Mouse (Mus musculus): ENCODE data around the gene Abcb8.

Gene Abcb8

DNA sequence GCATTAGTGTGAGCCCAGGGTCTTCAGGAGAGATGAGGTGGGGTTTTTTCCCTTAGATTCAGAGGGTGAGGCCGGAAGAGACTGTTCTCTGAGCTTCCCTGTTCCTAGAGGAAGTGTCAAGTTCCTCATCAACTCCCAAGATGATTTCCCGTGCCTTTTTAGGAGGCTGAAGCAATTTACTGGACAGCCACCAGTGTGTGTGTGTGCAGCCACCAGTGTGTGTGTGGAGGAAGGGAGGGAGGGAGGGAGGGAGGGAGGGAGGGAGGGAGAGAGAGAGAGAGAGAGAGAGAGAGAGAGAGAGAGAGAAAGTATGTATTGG, 60.5 kb downstream of the Abcb8 start:
- no peak for DNase-seq (ENCODE audit: low read depth in 1 of 2, low spot score in 2 of 2)

GRCm38 (mm10) chr5:24455076-24455475, 61.6 kb downstream of the Abcb8 start:
- DNase-seq (ENCODE audit: low read depth in 1 of 2, low spot score in 2 of 2), result no peak

GRCm38 (mm10) chr5:24455613-24456012, 62.1 kb downstream of the Abcb8 start:
- no peak for DNase-seq (ENCODE audit: low read depth in 1 of 2, low spot score in 2 of 2)
